Mouse (Mus musculus) neutrophil, adult 59 days (primary cell): ENCODE results near the gene Def6. TPM values are rescaled to one million over a fixed set of nuclear protein-coding genes. Genes with fewer than 3 reads are reported as not detected.

Experiments
- total RNA-seq, 2 experiments: library from RNA; stranded (reverse); gene quantifications; 1 replicate in 1 of 2; 2 replicates in 1 of 2; pipeline ENCODE4 v1.2.4; 2023

Gene Def6
- 100 to 1,000 TPM in 1 of 2 experiments, 10 to 100 TPM in 1; 96.9 to 106 TPM for total RNA-seq

GRCm38 (mm10) chr17:28207591-28208313 lies at the start of gene Def6:
TSS of gene Def6 (plus strand) at chr17:28207778.

GRCm38 (mm10) chr17:28176775-28177539 lies 30.6 kb upstream of the Def6 start, which contains the start of gene Zfp523:
TSS of gene Zfp523 (plus strand) at chr17:28177129.

GRCm38 (mm10) chr17:28232475-28233060 lies 25.0 kb downstream of the Def6 start, which contains the start of gene Ppard:
TSS of gene Ppard (plus strand) at chr17:28232700.

Other genes with a start within 250 kb of the Def6 start
- 1 to 10 TPM in 1 of 2 experiments, under 1 TPM in 1; 0.55 to 1.0 TPM for gene Tcp11, start 127.1 kb upstream of the Def6 start, total RNA-seq
- gene Scube3, start 65.6 kb upstream of the Def6 start, total RNA-seq, result not detected
- 10 to 100 TPM; 12.1 to 14.1 TPM for gene Zfp523, start 30.6 kb upstream of the Def6 start, total RNA-seq
- 10 to 100 TPM; 22.3 to 26.8 TPM for gene Ppard, start 24.9 kb downstream of the Def6 start, total RNA-seq
- 10 to 100 TPM; 14.2 to 14.9 TPM for gene Fance, start 105.7 kb downstream of the Def6 start, total RNA-seq
- 100 to 1,000 TPM; 528 to 601 TPM for gene Rpl10a, start 120.7 kb downstream of the Def6 start, total RNA-seq
- gene Tead3, start 143.0 kb downstream of the Def6 start, total RNA-seq, result 1 to 10 TPM in 1 of 2 experiments, under 1 TPM in 1; 0.55 to 1.7 TPM
- not detected for gene Tulp1, start 157.4 kb downstream of the Def6 start, total RNA-seq